In genomic region chr11:31828011-31828770, GRCm38 (mm10) we compare ENCODE assay signal across 9 mouse cellular contexts. TPM values are rescaled to one million over a fixed set of nuclear protein-coding genes. Genes with fewer than 3 reads are reported as not detected.
DNase-seq lines count a peak whose midpoint lies in the region.
"Had no signal": no experiment of that assay in that cellular context is flagged by ENCODE, and none has a peak within 500 bp of the region (broad histone marks: within the 10 kb centered on the region; RNA-seq: fewer than 3 reads in every experiment).

No protein-coding gene starts in this region.

- no peak for DNase-seq in heart, embryonic 10.5 days (ENCODE audit: low spot score)
- no peak for DNase-seq in heart, postnatal 14 days
- peak; percentile 52 for DNase-seq in adipocyte (ENCODE audit: low spot score)
- DNase-seq in kidney, adult 11 months: peak; percentile 95
- DNase-seq in lung, postnatal 10 days: peak; percentile 60
- no peak for DNase-seq in frontal cortex, postnatal 25 days (ENCODE audit: low spot score in 2 of 2)
- DNase-seq in natural killer cell, adult 2 months (ENCODE audit: low spot score in 2 of 2): no peak
- DNase-seq in frontal cortex, adult 2 months (ENCODE audit: extremely low spot score in 1 of 2, low spot score in 1 of 2): no peak

- H3K4me1 ChIP-seq in heart, embryonic 10.5 days: peaks cover 40% of the 10 kb centered on the region

- H3K27me3 ChIP-seq in heart, embryonic 10.5 days (ENCODE audit: insufficient read depth, poor library complexity, severe bottlenecking): no peaks in the 10 kb centered on the region
- H3K27me3 ChIP-seq: megakaryocyte, embryonic 14.5 days had no signal

- WGBS in heart, embryonic 10.5 days: 61% methylated on average over 4 of the region's 4 CpGs

- H3K9me3 ChIP-seq in heart, embryonic 10.5 days: no peaks in the 10 kb centered on the region
- H3K9me3 ChIP-seq: megakaryocyte, embryonic 14.5 days had no signal

- intact Hi-C loops in heart, postnatal 14 days (cut with DNase I): no loop called here

- no peaks in the 10 kb centered on the region for H3K36me3 ChIP-seq in heart, embryonic 10.5 days

- no peak overlapping the region for H3K4me3 ChIP-seq in heart, embryonic 10.5 days
- H3K4me3 ChIP-seq: megakaryocyte, embryonic 14.5 days had no signal

- peak overlapping the region; percentile 70 for H3K27ac ChIP-seq in heart, embryonic 10.5 days

RNA-seq across cellular contexts. Expression of gene Cpeb4, which starts 43.8 kb away (rescaled TPM):
- 5.4 and 8.3 TPM in 2 replicates for polyA plus RNA-seq in heart, embryonic 10.5 days (2016; fragmentation: Nextera tagmentation; extraction: Ambion mirVana)
- total RNA-seq in heart, postnatal 14 days (2021): 10 to 100 TPM; 82.8 to 94.9 TPM
- polyA plus RNA-seq in frontal cortex, adult 2 months (2012; rRNA removed): 52.9 and 55.5 TPM in 2 replicates

Comparison
In these comparisons a context has a peak if more than half of its experiments do, and no peak if none do; other contexts are left out.
1. DNase-seq: peak in adipocyte (single experiment), kidney, adult 11 months (single experiment) and lung, postnatal 10 days (single experiment); none in heart, embryonic 10.5 days (single experiment), heart, postnatal 14 days (0 of 2), frontal cortex, postnatal 25 days (0 of 2), natural killer cell, adult 2 months (0 of 2) and frontal cortex, adult 2 months (0 of 2).